Mouse (Mus musculus) c-Kit-positive CD71-positive TER-119-negative erythroid progenitor cells, embryonic 14.5 days (primary cell): ENCODE results near the gene Terf2.
A peak's percentile ranks its signal among the peaks of the same experiment; 100 is the strongest.
"Not testable (repeated sequence)": the region's sequence is repeated elsewhere in the genome, so short reads cannot be mapped to it uniquely, and the experiment has no call there.

Source experiments
- DNase-seq: peaks from one replicate; pipeline ENCODE4 v3.0.0-alpha.2; 2013; ENCODE audit warnings: low read depth

Gene Terf2

DNA sequence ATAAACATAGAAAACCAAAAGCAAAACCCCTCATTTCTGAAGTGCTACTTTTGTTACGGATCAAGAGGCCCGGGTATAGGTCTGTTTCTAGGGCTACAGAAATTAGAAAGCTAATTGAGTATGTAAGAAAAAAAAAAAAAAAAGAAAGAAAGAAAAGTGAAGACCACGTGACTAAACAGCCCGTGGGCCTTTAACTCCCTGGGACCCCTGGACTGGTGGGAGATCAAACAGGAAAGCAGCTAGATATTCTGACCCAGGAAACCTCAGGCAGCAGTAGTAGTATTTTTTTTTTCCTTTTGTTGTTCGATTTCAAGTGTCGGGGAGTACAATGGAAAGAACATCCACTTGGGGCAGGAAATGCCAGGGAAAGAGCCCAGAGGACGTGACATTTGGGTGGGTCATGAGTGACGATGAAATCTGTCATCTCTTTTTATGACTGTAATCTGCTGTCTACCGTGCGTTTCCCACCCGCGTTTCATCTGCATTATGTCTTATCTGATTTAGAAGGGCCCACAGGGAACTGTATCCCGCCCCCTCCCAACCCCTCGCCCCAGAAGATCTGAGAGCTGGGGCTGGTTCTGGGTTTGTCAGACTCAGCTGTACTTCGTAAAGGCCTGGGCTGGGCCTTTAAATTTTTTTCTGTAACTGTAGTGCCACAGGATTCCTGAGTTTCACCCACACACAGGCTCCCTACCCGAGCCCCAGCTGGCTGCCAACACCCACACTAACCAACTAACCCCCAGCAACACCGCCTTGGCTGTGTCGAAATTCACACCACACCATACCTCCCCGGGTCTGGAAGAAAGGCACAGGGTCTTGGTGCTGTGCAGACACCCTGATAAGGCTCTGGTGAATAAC lies 18.0 kb upstream of the Terf2 start:
- no peak for DNase-seq

- no peak for DNase-seq
These were observed 16.9 kb upstream of the Terf2 start for GRCm38 (mm10) chr8:107113209-107113608.

- DNase-seq = no peak
These were observed 15.2 kb upstream of the Terf2 start for GRCm38 (mm10) chr8:107111340-107112105.

GRCm38 (mm10) chr8:107110629-107111330 lies 14.4 kb upstream of the Terf2 start:
- DNase-seq = no peak

DNA sequence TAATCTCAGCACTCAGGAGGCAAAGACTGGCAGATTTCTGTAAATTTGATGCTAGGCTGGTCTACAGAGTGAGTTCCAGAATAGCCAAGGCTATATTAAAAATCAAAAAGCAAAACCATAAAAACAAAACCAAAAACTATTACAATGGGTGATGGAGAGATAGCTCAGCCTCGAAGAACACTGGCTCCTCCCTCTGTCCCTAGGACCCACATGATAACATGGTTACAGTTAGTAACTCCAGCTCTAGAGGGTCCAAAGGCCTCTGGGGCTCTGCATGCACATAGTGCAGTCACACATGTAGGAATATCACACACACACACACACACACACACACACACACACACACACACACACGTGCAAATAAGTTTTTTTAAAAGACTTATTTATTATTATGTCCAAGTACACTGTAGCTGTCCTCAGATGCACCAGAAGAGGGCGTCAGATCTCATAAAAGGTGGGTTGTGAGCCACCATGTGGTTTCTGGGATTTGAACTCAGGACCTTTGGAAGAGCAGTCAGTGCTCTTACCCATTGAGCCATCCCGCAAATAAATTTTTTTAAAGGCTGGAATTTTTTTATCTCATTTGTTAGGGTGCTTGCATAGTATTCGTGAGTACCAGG lies 13.6 kb upstream of the Terf2 start:
- no peak for DNase-seq

- DNase-seq = no peak
These were observed 12.8 kb upstream of the Terf2 start for GRCm38 (mm10) chr8:107108978-107109720.

GRCm38 (mm10) chr8:107108089-107108488 lies 11.7 kb upstream of the Terf2 start:
- not testable (repeated sequence) for DNase-seq

DNA sequence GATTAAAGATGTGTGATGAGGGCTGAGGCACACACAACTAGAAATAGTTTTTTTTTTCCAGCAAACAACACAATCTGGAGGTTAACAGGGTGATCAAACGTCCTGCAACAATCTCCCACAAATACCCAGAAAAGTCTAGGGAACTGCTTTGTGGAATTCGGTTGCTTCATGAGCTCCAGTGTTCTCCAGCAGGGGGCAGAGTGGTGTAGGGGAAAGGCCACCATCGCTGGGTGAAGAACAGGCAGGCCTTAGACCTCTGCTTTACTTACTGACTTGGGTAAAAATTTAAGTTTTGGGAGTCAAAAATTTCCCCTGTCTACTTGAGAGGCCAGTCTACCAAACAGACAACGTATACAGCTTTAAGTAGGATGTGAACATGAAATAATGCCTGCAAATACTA lies 8.2 kb upstream of the Terf2 start:
- no peak for DNase-seq

GRCm38 (mm10) chr8:107100635-107101034 lies 4.3 kb upstream of the Terf2 start:
- DNase-seq = no peak

GRCm38 (mm10) chr8:107095717-107096365 lies 506 bp downstream of the Terf2 start:
- DNase-seq = no peak

DNA sequence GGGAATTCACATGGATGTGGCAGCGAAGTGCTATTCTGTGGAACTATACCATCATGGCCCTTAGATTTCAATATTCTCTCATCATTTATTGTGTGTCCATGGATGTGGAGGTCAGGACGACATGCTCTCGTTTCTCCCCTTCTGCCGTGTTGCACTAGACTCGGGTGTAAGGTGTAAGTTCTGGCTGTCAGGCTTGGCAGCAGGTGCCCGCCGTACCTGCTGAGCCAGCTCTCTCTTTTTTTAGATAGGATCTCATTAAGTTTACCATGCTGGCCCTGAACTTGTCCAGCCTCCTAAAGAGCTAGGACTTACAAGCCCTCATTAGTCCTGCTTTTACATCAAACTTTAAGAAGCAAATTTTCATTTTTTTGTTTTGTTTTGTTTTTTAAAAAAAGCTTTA lies 5.8 kb downstream of the Terf2 start:
- DNase-seq = no peak

GRCm38 (mm10) chr8:107088526-107089063 lies 7.8 kb downstream of the Terf2 start:
- no peak for DNase-seq

DNA sequence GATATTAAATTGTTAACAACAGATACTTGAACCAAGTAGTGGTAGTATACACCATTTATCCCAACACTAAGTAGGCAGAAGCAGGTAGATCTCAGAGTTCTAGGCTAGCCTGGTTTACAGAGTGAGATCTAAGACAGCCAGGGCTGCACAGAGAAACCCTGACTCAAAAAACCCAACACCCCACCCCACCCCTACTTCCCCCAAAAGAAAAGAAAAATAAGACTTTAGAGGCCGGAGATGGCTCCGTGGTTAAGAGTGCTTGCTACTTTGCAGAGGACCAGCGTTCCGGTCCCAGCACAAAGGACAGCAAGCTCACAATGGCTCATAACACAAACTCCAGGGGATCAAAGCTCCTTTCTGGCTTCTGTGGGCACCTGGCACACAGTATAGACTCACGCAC lies 10.3 kb downstream of the Terf2 start:
- DNase-seq = no peak

- no peak for DNase-seq
These were observed 11.0 kb downstream of the Terf2 start for GRCm38 (mm10) chr8:107085358-107085757.

- DNase-seq = no peak
These were observed 20.0 kb downstream of the Terf2 start for GRCm38 (mm10) chr8:107076239-107076888.

- DNase-seq = no peak
These were observed 22.2 kb downstream of the Terf2 start for GRCm38 (mm10) chr8:107074128-107074527.

DNA sequence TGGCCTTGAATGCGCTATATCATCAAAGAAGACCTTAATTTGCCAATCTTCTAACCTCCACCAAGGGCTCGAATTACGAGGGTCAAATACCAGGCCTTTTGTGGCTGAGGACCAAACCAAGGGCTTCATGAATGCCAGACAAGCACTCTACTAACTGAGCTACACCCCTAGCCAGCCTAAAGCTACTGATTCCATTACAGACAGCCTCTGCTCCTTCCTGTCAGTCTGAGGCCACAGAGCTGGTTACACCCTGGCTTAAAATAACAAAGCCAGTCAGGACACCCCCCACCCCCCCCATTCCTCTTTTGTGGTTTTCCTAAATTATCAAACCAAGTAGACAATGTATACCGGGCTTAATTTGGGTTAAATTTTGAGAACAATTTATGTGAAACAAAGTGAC lies 22.6 kb downstream of the Terf2 start:
- DNase-seq = no peak

- peak; percentile 76 for DNase-seq
These were observed 30.5 kb downstream of the Terf2 start, which contains the start of gene Tmed6 for GRCm38 (mm10) chr8:107065511-107066496. Gene Tmed6 (minus strand): TSS chr8:107065644.

- no peak for DNase-seq
These were observed 33.7 kb downstream of the Terf2 start for GRCm38 (mm10) chr8:107062613-107063012.
